Mouse (Mus musculus): ENCODE results near the gene Jmjd8.
"Not testable (repeated sequence)": the region's sequence is repeated elsewhere in the genome, so short reads cannot be mapped to it uniquely, and the experiment has no call there.

Jmjd8 gene

GRCm38 (mm10) chr17:25860832-25861703, 32.4 kb downstream of the Jmjd8 start, which contains the start of gene Wdr90:
Gene Wdr90 (minus strand): TSS chr17:25861501.
- peak; percentile 75 to 86 for DNase-seq (ENCODE audit: low spot score in 2 of 2)

GRCm38 (mm10) chr17:25861704-25862612, 33.3 kb downstream of the Jmjd8 start:
- no peak for DNase-seq (ENCODE audit: low spot score in 2 of 2)

DNA sequence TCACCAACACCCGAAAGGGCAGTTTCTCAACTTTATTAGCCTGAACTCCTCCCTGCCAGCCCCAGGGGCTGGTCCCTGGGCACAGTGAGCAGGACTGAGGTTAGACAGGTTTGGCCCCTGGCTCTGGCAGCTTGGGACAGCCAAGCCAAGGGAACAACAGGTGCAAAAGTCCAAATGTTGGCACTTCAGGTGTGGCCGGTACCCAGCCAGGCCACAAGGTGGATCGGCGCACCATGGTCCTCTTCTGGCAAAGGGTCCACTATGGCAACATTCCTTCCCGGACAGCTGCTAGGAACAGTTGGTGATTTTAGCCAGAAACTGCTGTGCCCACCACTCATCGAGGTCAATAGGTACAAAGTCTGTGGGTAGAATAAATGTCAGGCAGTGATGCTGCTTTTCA, 35.0 kb downstream of the Jmjd8 start:
- DNase-seq (ENCODE audit: low spot score in 2 of 2): no peak

- DNase-seq (ENCODE audit: low spot score in 2 of 2): no peak
These were observed 35.6 kb downstream of the Jmjd8 start for GRCm38 (mm10) chr17:25864311-25864710.

DNA sequence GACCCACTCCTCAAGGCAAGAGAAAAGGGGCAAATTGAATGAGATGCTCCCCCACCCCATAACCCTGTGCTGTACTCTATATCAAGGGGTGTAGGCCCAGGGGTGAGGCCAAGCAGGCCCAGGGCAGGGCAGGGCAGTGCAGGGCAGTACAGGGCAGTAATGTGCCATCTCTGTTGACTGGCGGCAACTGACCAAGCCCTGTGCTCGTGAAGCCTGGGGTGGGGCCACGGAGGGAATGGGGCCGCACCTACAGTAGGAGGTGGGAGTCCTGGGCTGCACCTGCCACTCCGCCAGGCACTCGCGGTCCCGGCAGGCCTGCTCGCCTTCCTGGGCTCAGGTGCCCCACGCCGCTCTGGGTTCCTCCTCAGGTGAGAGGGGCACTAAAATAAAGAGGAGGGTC, 36.6 kb downstream of the Jmjd8 start:
- DNase-seq (ENCODE audit: low spot score in 2 of 2): no peak

DNA sequence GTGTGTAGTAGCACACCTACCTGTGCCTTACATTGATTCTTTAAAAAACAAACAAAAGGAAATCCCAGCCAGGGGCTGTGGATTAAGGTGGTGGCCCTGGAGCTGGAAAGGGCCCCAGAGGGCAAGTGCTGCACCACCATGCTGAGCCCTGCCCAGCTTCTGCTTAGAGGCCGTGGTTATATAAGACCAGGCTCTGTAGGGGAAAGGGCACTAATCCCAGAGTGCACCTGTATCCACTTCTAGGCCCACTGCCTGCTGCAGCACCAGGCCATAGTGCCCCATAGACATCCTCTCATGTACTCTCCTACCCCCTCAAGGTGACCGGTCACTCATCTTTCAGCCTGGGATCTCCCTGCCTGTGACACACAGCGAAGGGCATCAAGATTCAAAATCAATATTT, 37.5 kb downstream of the Jmjd8 start:
- DNase-seq (ENCODE audit: low spot score in 2 of 2): no peak

DNA sequence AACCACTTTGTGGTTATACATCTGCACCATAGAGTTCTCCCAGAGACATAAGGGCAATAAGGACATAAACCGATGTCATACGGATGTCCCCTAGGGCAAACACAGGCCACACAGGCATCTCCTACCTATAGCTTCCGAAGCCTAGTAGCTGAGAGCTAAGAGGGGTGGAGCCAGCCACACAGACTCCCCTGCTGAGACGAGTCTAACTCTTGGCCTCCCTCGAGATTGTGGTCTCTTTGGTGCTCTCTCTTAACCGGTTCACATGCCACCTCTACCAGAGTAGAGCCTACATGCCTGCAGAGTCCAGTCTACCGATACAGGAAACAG, 38.8 kb downstream of the Jmjd8 start:
- DNase-seq (ENCODE audit: low spot score in 2 of 2): no peak

GRCm38 (mm10) chr17:25867836-25868600, 39.4 kb downstream of the Jmjd8 start:
- DNase-seq (ENCODE audit: low spot score in 2 of 2): no peak

GRCm38 (mm10) chr17:25868601-25869191, 40.0 kb downstream of the Jmjd8 start, which contains the start of gene Mcrip2:
Gene Mcrip2 (minus strand): TSS chr17:25868764.
- DNase-seq (ENCODE audit: low spot score in 2 of 2): peak; percentile 44 to 45

DNA sequence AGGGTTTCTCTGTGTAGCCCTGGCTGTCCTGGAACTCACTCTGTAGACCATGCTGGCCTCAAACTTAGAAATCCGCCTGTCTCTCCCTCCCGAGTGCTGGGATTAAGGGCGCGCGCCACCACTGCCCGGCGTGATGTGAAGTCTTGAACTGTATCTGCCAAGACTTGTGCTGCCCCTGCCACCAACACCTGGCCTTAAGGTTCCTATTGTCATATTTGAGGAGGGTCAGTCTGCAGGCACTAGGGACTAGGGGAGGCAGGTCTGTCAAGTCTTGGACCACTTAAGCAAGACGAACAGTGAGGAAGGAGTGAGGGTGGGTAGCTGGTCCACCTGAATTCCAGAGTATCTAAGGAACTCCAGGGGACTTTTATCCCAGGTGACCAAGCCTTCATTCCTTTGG, 40.8 kb downstream of the Jmjd8 start:
- DNase-seq (ENCODE audit: low spot score in 2 of 2): no peak

DNA sequence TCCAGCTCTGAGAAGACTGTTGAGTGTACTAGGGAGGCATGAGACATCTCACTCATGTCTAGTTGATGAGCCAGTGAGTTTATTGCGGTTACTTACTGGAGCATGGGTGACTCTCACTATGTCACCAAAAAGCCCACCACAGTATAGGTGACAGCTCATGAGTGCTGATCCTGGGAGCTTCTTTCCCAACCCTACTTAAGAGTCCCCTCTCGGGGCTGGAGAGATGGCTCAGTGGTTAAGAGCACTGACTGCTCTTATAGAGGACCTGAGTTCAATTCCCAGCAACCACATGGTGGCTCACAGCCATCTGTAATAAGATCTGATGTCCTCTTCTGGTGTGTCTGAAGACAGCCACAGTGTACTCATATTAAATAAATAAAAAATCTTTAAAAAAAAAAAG, 41.3 kb downstream of the Jmjd8 start:
- no peak for DNase-seq (ENCODE audit: low spot score in 2 of 2)

- not testable (repeated sequence) for DNase-seq (ENCODE audit: low spot score in 2 of 2)
These were observed 42.9 kb downstream of the Jmjd8 start for GRCm38 (mm10) chr17:25871566-25871965.

DNA sequence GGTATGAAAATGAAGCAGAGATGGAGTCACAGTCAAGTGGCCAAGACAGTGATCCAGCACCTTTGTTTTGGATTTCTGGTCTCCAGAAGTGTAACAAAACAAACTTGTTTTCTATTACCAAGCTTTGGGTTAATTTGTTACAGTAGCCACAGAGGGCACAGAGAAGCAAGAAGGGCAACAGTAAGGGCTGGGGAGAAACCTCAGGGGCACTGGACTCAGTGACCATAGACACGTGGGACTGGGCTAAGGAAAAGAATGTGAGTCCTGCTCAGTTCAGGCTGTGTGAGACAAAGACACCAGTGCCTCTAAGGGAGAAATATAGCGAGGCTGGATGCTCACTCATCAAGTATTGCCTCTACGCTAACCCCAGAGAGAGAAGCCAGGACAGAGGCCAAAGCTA, 44.0 kb downstream of the Jmjd8 start:
- no peak for DNase-seq (ENCODE audit: low spot score in 2 of 2)

DNA sequence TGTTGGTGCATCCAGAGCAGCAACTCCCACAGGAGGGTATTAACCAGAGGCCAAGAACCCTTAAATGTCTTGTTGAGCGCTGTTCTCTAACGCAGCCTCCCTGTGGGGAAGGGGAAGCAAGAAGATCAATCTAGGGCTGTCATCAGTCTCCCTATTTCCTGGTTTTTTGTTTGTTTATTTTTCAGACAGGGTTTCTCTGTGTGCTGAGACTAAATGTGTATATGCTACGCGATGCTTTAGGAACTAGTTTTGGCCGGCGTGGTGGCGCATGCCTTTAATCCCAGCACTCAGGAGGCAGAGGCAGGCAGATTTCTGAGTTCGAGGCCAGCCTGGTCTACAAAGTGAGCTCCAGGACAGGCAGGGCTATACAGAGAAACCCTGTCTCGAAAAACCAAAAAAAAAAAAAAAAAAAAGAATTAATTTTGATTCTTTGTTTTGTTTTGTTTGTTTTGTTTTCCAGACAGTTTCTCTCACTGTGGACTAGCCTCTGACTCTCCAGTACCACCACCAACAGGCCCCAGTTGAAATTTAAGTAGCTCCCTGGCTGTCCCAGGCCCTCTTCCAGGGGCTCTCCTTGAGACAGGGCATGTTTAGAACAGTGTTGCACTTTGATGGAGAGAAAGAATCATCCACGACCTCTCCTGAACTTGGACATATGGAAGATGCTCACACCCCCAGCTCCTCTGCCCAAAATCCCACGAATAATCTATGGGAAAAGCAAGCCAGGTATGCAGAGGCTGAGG, 44.9 kb downstream of the Jmjd8 start:
- DNase-seq (ENCODE audit: low spot score in 2 of 2): no peak

DNA sequence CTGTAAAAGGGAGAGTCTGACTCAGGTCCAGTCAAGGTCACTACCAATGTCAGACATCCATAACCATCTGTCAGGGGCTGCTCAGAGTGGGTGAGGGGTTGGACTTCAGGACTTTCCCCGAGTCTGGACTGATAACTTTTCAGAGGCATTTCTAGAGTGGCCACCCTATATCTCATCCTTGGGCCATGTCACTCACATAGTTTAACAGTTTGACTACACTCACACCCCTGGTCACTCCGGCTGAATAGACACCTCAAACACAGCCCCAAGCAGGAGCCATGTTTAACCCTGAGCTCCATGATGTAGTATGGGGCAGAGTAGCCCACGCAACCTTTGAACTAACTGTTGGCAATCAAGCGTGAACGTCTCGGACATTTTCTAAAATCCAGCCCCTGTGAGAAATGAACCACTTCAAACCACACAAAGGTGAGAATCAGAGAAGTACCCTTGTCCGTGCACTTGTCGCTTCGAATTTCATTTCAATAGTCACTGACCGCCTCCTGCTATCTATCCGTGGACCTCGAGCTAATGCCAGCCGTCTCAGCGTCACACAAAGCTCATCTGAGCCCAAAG, 45.6 kb downstream of the Jmjd8 start:
- DNase-seq (ENCODE audit: low spot score in 2 of 2): no peak

DNA sequence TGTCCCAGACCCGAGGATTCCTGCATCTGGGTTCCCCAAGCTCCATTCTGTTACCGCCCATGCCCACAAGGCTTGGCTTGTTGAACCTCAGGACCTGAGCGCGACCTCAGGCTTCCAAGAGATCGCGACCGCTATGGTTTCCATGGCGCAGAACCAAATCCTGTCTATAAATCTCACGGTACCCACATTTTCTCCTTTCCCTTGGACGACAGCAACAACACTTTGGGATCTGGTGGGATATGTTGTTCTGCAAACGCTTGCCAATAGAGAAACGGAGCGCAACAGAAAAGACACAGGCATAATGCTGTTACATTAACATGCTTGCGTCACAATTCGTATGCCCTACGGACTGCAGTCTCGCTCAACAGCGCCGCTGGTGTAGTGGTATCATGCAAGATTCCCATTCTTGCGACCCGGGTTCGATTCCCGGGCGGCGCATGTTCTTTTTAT, 46.1 kb downstream of the Jmjd8 start, which contains the start of gene Mettl26:
Gene Mettl26, plus strand, starts transcription at position 354 of the 450 bp plus-strand sequence.
- peak; percentile 92 to 96 for DNase-seq (ENCODE audit: low spot score in 2 of 2)

GRCm38 (mm10) chr17:25875171-25876136, 46.8 kb downstream of the Jmjd8 start:
- DNase-seq (ENCODE audit: low spot score in 2 of 2): peak; percentile 78 to 83

GRCm38 (mm10) chr17:25876347-25876915, 47.8 kb downstream of the Jmjd8 start:
- DNase-seq (ENCODE audit: low spot score in 2 of 2): no peak

DNA sequence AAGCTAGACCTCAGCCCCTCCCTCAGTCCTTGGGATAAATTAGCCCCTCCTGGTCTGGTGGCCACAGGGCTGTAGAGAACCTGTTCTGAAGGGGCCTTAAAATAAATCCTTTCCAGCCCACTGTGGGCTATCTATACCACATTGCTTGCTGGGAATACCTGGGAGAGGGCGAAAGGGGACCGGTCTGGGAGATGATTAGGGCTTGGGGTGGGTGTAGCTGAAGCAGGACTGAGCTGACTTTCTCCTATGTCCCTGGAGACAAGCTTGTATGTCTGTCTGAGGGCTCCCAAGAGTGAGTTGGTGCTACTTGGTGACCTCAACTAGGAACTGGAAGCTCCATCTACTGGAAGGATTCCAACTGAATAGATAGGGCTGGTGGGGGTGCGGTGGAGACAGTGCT, 48.4 kb downstream of the Jmjd8 start:
- no peak for DNase-seq (ENCODE audit: low spot score in 2 of 2)
